Comparison of ENCODE assay signal across 8 mouse cellular contexts in genomic region chr1:133129471-133130221, GRCm38 (mm10). TPM values are rescaled to one million over a fixed set of nuclear protein-coding genes. Genes with fewer than 3 reads are reported as not detected.
DNase-seq lines count a peak whose midpoint lies in the region; ATAC-seq and TF ChIP-seq lines count a peak whose summit lies in the region.

No protein-coding gene starts in this region.

- no peaks in the 10 kb centered on the region for H3K27me3 ChIP-seq in kidney, embryonic 15.5 days
- no peaks in the 10 kb centered on the region for H3K27me3 ChIP-seq in kidney, adult 2 months (replicated peaks; ENCODE audit: control insufficient read depth, insufficient read depth, low read length)
- no peaks in the 10 kb centered on the region for H3K27me3 ChIP-seq in forebrain, embryonic 15.5 days
- H3K27me3 ChIP-seq in liver, embryonic 16.5 days (ENCODE audit: control insufficient read depth, insufficient read depth, low read depth, low read length) = no peaks in the 10 kb centered on the region
- no peaks in the 10 kb centered on the region for H3K27me3 ChIP-seq in stomach, embryonic 16.5 days (ENCODE audit: control insufficient read depth, insufficient read depth, low read length)

- H3K9ac ChIP-seq in kidney, embryonic 15.5 days = no peak overlapping the region
- no peak overlapping the region; the same call in 1 of the 2 replicates for H3K9ac ChIP-seq in forebrain, embryonic 15.5 days (replicated peaks)
- peak overlapping the region; percentile 76 for H3K9ac ChIP-seq in liver, embryonic 16.5 days (ENCODE audit: low read depth, low read length)
- peak overlapping the region; percentile 46 for H3K9ac ChIP-seq in stomach, embryonic 16.5 days (ENCODE audit: low read length)

- peaks cover 12% of the 10 kb centered on the region; the same call in 1 of the 2 replicates for H3K36me3 ChIP-seq in kidney, embryonic 15.5 days
- no peaks in the 10 kb centered on the region; the same call in 1 of the 2 replicates for H3K36me3 ChIP-seq in kidney, adult 2 months (ENCODE audit: control insufficient read depth, insufficient read depth, low read length)
- no peaks in the 10 kb centered on the region for H3K36me3 ChIP-seq in forebrain, embryonic 15.5 days
- peaks cover 11% of the 10 kb centered on the region for H3K36me3 ChIP-seq in liver, embryonic 16.5 days (ENCODE audit: control insufficient read depth, insufficient read depth)
- no peaks in the 10 kb centered on the region for H3K36me3 ChIP-seq in stomach, embryonic 16.5 days (ENCODE audit: control insufficient read depth, insufficient read depth, low read length)

- ATAC-seq in kidney, embryonic 15.5 days (replicated peaks; ENCODE audit: low FRiP score) = no peak
- ATAC-seq in forebrain, embryonic 15.5 days (replicated peaks) = no peak
- ATAC-seq in liver, embryonic 16.5 days (ENCODE audit: low read depth) = no peak
- ATAC-seq in stomach, embryonic 16.5 days (ENCODE audit: insufficient read depth, low FRiP score) = no peak

- 0 out of 2 replicates have a peak overlapping the region, but pooled peaks have one; percentile 7 for H3K4me3 ChIP-seq in kidney, embryonic 15.5 days (replicated peaks)
- H3K4me3 ChIP-seq in kidney, adult 2 months (ENCODE audit: insufficient read depth, low read depth, low read length) = no peak overlapping the region
- H3K4me3 ChIP-seq in forebrain, embryonic 15.5 days = no peak overlapping the region
- H3K4me3 ChIP-seq in liver, embryonic 16.5 days (ENCODE audit: low read depth, low read length) = peak overlapping the region; percentile 75
- H3K4me3 ChIP-seq in stomach, embryonic 16.5 days (replicated peaks; ENCODE audit: low read length) = peak overlapping the region; percentile 100; the same call in 1 of the 2 replicates

- no peak for TF ChIP-seq POLR2A in kidney, adult 2 months (IDR thresholded peaks at IDR 0.05; ENCODE audit: low read depth, low read length)

- H3K4me2 ChIP-seq in kidney, embryonic 15.5 days = peak overlapping the region; percentile 95
- H3K4me2 ChIP-seq in forebrain, embryonic 15.5 days (replicated peaks) = peak overlapping the region; percentile 18; the same call in 1 of the 2 replicates
- peak overlapping the region; percentile 88 for H3K4me2 ChIP-seq in liver, embryonic 16.5 days (ENCODE audit: low read depth, low read length)
- H3K4me2 ChIP-seq in stomach, embryonic 16.5 days (ENCODE audit: low read depth, low read length) = peak overlapping the region; percentile 57

- DNase-seq in kidney, adult 2 months = no peak
- peak; percentile 34 for DNase-seq in adipocyte (ENCODE audit: low spot score)
- no peak for DNase-seq in frontal cortex, adult 2 months (ENCODE audit: extremely low spot score in 1 of 2, low spot score in 1 of 2)
- no peak for DNase-seq in urinary bladder, postnatal 14 days (ENCODE audit: low spot score)

- H3K27ac ChIP-seq in kidney, embryonic 15.5 days = peak overlapping the region; percentile 98
- H3K27ac ChIP-seq in kidney, adult 2 months (ENCODE audit: insufficient read depth, low read depth, low read length) = no peak overlapping the region
- peak overlapping the region; percentile 97; the same call in 1 of the 2 replicates for H3K27ac ChIP-seq in forebrain, embryonic 15.5 days (replicated peaks)
- peak overlapping the region; percentile 99 for H3K27ac ChIP-seq in liver, embryonic 16.5 days (ENCODE audit: low read length)
- peak overlapping the region; percentile 99 for H3K27ac ChIP-seq in stomach, embryonic 16.5 days (ENCODE audit: low read length)

- peaks cover 32% of the 10 kb centered on the region for H3K4me1 ChIP-seq in kidney, embryonic 15.5 days
- no peaks in the 10 kb centered on the region for H3K4me1 ChIP-seq in kidney, adult 2 months (ENCODE audit: control insufficient read depth, insufficient read depth, low read length)
- H3K4me1 ChIP-seq in forebrain, embryonic 15.5 days = peaks cover 39% of the 10 kb centered on the region
- H3K4me1 ChIP-seq in liver, embryonic 16.5 days (ENCODE audit: control insufficient read depth, low read depth, low read length) = peaks cover 22% of the 10 kb centered on the region
- peaks cover 11% of the 10 kb centered on the region; the same call in 1 of the 2 replicates for H3K4me1 ChIP-seq in stomach, embryonic 16.5 days (ENCODE audit: control insufficient read depth, insufficient read depth, low read length)

- no peaks in the 10 kb centered on the region for H3K9me3 ChIP-seq in kidney, embryonic 15.5 days (replicated peaks)
- no peaks in the 10 kb centered on the region for H3K9me3 ChIP-seq in forebrain, embryonic 15.5 days
- H3K9me3 ChIP-seq in liver, embryonic 16.5 days (replicated peaks; ENCODE audit: control insufficient read depth, low read length) = no peaks in the 10 kb centered on the region
- H3K9me3 ChIP-seq in stomach, embryonic 16.5 days (replicated peaks; ENCODE audit: control insufficient read depth, low read length) = no peaks in the 10 kb centered on the region

- TF ChIP-seq CTCF in kidney, adult 2 months (conservative IDR thresholded peaks at IDR 0.05; ENCODE audit: insufficient read depth, insufficient read length, low read depth, low read length) = no peak

- 34% methylated on average over 16 of the region's 16 CpGs for WGBS in kidney, embryonic 15.5 days
- WGBS in kidney, adult 2 months = 48% methylated on average over 16 of the region's 16 CpGs
- 10% methylated on average over 16 of the region's 16 CpGs for WGBS in forebrain, embryonic 15.5 days
- 37% methylated on average over 16 of the region's 16 CpGs for WGBS in liver, embryonic 16.5 days (ENCODE audit: insufficient replicate concordance)
- 43% methylated on average over 16 of the region's 16 CpGs for WGBS in stomach, embryonic 16.5 days

RNA-seq across cellular contexts. Expression of gene Ppp1r15b, which starts 1.3 kb away (rescaled TPM):
- polyA plus RNA-seq in kidney, embryonic 15.5 days (2015; fragmentation: Nextera tagmentation; extraction: Ambion mirVana) = 42.1 and 42.2 TPM in 2 replicates
- polyA plus RNA-seq in kidney, adult 2 months (2012; rRNA removed) = 22.2 and 23.9 TPM in 2 replicates
- polyA plus RNA-seq in forebrain, embryonic 15.5 days (2015; fragmentation: Nextera tagmentation; extraction: Ambion mirVana) = 31.8 and 32.0 TPM in 2 replicates
- polyA plus RNA-seq in liver, embryonic 16.5 days (2015; fragmentation: Nextera tagmentation; extraction: Ambion mirVana) = 46.1 and 48.9 TPM in 2 replicates
- 55.3 and 57.0 TPM in 2 replicates for polyA plus RNA-seq in stomach, embryonic 16.5 days (2015; fragmentation: Nextera tagmentation; extraction: Ambion mirVana)
- polyA plus RNA-seq in frontal cortex, adult 2 months (2012; rRNA removed) = 26.3 and 27.2 TPM in 2 replicates

RNA-seq across cellular contexts. Expression of gene Plekha6, which starts 34.4 kb away (rescaled TPM):
- 6.9 and 8.4 TPM in 2 replicates for polyA plus RNA-seq in kidney, embryonic 15.5 days (2015; fragmentation: Nextera tagmentation; extraction: Ambion mirVana)
- polyA plus RNA-seq in kidney, adult 2 months (2012; rRNA removed) = 91.4 and 98.1 TPM in 2 replicates
- polyA plus RNA-seq in forebrain, embryonic 15.5 days (2015; fragmentation: Nextera tagmentation; extraction: Ambion mirVana) = 10.6 and 12.8 TPM in 2 replicates
- polyA plus RNA-seq in liver, embryonic 16.5 days (2015; fragmentation: Nextera tagmentation; extraction: Ambion mirVana) = 2.8 and 3.7 TPM in 2 replicates
- polyA plus RNA-seq in stomach, embryonic 16.5 days (2015; fragmentation: Nextera tagmentation; extraction: Ambion mirVana) = 17.0 and 17.7 TPM in 2 replicates
- polyA plus RNA-seq in frontal cortex, adult 2 months (2012; rRNA removed) = 51.7 and 53.6 TPM in 2 replicates

Comparison
In these comparisons a context has a peak if more than half of its experiments do, and no peak if none do; other contexts are left out.
1. H3K4me3 ChIP-seq: peak in kidney, embryonic 15.5 days (single experiment), liver, embryonic 16.5 days (single experiment) and stomach, embryonic 16.5 days (single experiment); none in kidney, adult 2 months (single experiment) and forebrain, embryonic 15.5 days (single experiment).
2. H3K4me2 ChIP-seq: peak in every context shown above with its lines; median percentile 95 in kidney, embryonic 15.5 days; 88 in liver, embryonic 16.5 days; 57 in stomach, embryonic 16.5 days; 18 in forebrain, embryonic 15.5 days.
3. H3K9ac ChIP-seq: peak in liver, embryonic 16.5 days (single experiment) and stomach, embryonic 16.5 days (single experiment); none in kidney, embryonic 15.5 days (single experiment) and forebrain, embryonic 15.5 days (single experiment).